Mouse (Mus musculus) midbrain, embryonic 14.5 days (tissue): ENCODE measurements around the gene Csk. TPM values are rescaled to one million over a fixed set of nuclear protein-coding genes. Genes with fewer than 3 reads are reported as not detected.

ENCODE experiments used
- ATAC-seq: fragments of 200-750 bp; cut with Nextera tagmentation; 2 replicates; pipeline ENCODE4 v1.8.0; 2017; ENCODE audit warnings: moderate number of reproducible peaks, moderate library complexity; ENCODE audit not compliant: low FRiP score, low TSS enrichment
- DNase-seq: peaks from one replicate; pipeline ENCODE4 v3.0.0-alpha.2; 2015
- H3K27ac ChIP-seq: fragments of 300-500 bp; sonication (generic); replicated peaks from 2 replicates; pipeline ENCODE4 v1.5.1; 2014; ENCODE audit warnings: mild to moderate bottlenecking, low read depth, low read length, moderate library complexity
- H3K27me3 ChIP-seq: fragments of 300-500 bp; sonication (generic); 2 replicates; pipeline ENCODE4 v1.6.1; 2014; ENCODE audit warnings: low read length, control low read depth, mixed read lengths; ENCODE audit not compliant: control insufficient read depth, insufficient read depth
- H3K36me3 ChIP-seq: fragments of 300-500 bp; sonication (generic); 2 replicates; pipeline ENCODE4 v1.6.1; 2014; ENCODE audit warnings: low read length, control low read depth; ENCODE audit not compliant: control insufficient read depth, insufficient read depth
- H3K4me1 ChIP-seq: fragments of 300-500 bp; sonication (generic); 2 replicates; pipeline ENCODE4 v1.6.1; 2014; ENCODE audit warnings: mild to moderate bottlenecking, antibody characterized with exemption, low read length, control low read depth; ENCODE audit not compliant: control insufficient read depth, insufficient read depth
- H3K4me2 ChIP-seq: fragments of 300-500 bp; sonication (generic); 2 replicates; pipeline ENCODE4 v1.6.1; 2014; ENCODE audit warnings: mild to moderate bottlenecking, low read length, moderate library complexity
- H3K4me3 ChIP-seq: fragments of 300-500 bp; sonication (generic); replicated peaks from 2 replicates; pipeline ENCODE4 v1.5.1; 2014; ENCODE audit warnings: low read depth, low read length
- H3K9ac ChIP-seq: fragments of 300-500 bp; sonication (generic); replicated peaks from 2 replicates; pipeline ENCODE4 v1.6.1; 2014; ENCODE audit warnings: mild to moderate bottlenecking, low read length, moderate library complexity
- H3K9me3 ChIP-seq: fragments of 300-500 bp; sonication (generic); 2 replicates; pipeline ENCODE4 v1.6.1; 2016; ENCODE audit warnings: low read length, control low read depth, mixed read lengths; ENCODE audit not compliant: control insufficient read depth
- WGBS: fragments of 180-500 bp; shearing (Covaris S2); extraction: QIAGEN DNeasy Blood & Tissue Kit; methylation state at CpG from one replicate; pipeline ENCODE4 v1.1.7; 2014; 5-methylcytosine and 5-hydroxymethylcytosine counted together
- polyA plus RNA-seq: library from polyadenylated mRNA; unstranded; fragments of >200 nt; fragmentation: Nextera tagmentation; extraction: Ambion mirVana; gene quantifications from 2 replicates; pipeline ENCODE4 v1.2.1, GENCODE M21; 2014

The Csk gene
- polyA plus RNA-seq, 1 experiment from 2014 or later = 40.0 TPM

- Histone ChIP-seq H3K4me1 (no peaks in the 10 kb centered on the region), H3K4me2 (no peak overlapping the region), H3K4me3 (no peak overlapping the region), H3K27ac (no peak overlapping the region), H3K9ac (no peak overlapping the region), H3K27me3 (no peaks in the 10 kb centered on the region), H3K36me3 (peaks cover 55% of the 10 kb centered on the region), H3K9me3 (no peaks in the 10 kb centered on the region)
- no peak for ATAC-seq
- 88% methylated on average over 6 of the region's 6 CpGs for WGBS
- no peak for DNase-seq
Observed at GRCm38 (mm10) chr9:57577144-57577849, 76.1 kb downstream of the Csk start.

Other genes with a start within 250 kb of the Csk start
- gene Ppcdc, start 213.5 kb downstream of the Csk start, polyA plus RNA-seq = 19.9 and 22.9 TPM in 2 replicates
- 98.9 and 109 TPM in 2 replicates for gene Scamp5, start 185.6 kb downstream of the Csk start, polyA plus RNA-seq
- gene Rpp25, start 149.6 kb downstream of the Csk start, polyA plus RNA-seq = 28.1 and 30.7 TPM in 2 replicates
- 832 and 924 TPM in 2 replicates for gene Cox5a, start 132.4 kb downstream of the Csk start, polyA plus RNA-seq
- gene Fam219b, start 116.1 kb downstream of the Csk start, polyA plus RNA-seq = 23.8 and 24.1 TPM in 2 replicates
- gene Mpi, start 100.9 kb downstream of the Csk start, polyA plus RNA-seq = 53.5 and 56.5 TPM in 2 replicates
- gene Scamp2, start 92.7 kb downstream of the Csk start, polyA plus RNA-seq = 48.2 TPM in 2 replicates
- 12.5 and 20.4 TPM in 2 replicates for gene Ulk3, start 64.2 kb downstream of the Csk start, polyA plus RNA-seq
- 0.74 and 0.96 TPM in 2 replicates for gene Cplx3, start 47.4 kb downstream of the Csk start, polyA plus RNA-seq
- gene Lman1l, start 32.9 kb downstream of the Csk start, polyA plus RNA-seq = not detected in 2 replicates
- not detected in 2 replicates for gene Cyp1a2, start 30.1 kb upstream of the Csk start, polyA plus RNA-seq
- 0.08 TPM in 1 of 2 replicates, not detected in the other for gene Cyp1a1, start 34.3 kb upstream of the Csk start, polyA plus RNA-seq
- gene Edc3, start 54.9 kb upstream of the Csk start, polyA plus RNA-seq = 24.6 and 27.7 TPM in 2 replicates
- 66.3 and 68.7 TPM in 2 replicates for gene Clk3, start 112.2 kb upstream of the Csk start, polyA plus RNA-seq
- gene Arid3b, start 183.2 kb upstream of the Csk start, polyA plus RNA-seq = 8.7 and 9.6 TPM in 2 replicates